Mouse (Mus musculus) erythroblast, embryonic 14.5 days (primary cell): ENCODE results near the gene Phyhd1. TPM values are rescaled to one million over a fixed set of nuclear protein-coding genes. Genes with fewer than 3 reads are reported as not detected.

Experiments used
- H3K27me3 ChIP-seq: 2 replicates; pipeline ENCODE4 v1.6.1; 2012; ENCODE audit warnings: inconsistent platforms; ENCODE audit not compliant: control insufficient read depth
- H3K36me3 ChIP-seq: 2 replicates; pipeline ENCODE4 v1.6.1; 2012; ENCODE audit warnings: mild to moderate bottlenecking, inconsistent platforms; ENCODE audit not compliant: control insufficient read depth
- H3K4me1 ChIP-seq: 2 replicates; pipeline ENCODE4 v1.6.1; 2012; ENCODE audit warnings: inconsistent platforms; ENCODE audit not compliant: control insufficient read depth
- H3K4me3 ChIP-seq: replicated peaks from 2 replicates; pipeline ENCODE3; 2012; ENCODE audit warnings: moderate library complexity, mild to moderate bottlenecking, inconsistent platforms
- H3K9me3 ChIP-seq: 2 replicates; pipeline ENCODE4 v1.6.1; 2012; ENCODE audit warnings: low read length, inconsistent platforms, mixed read lengths; ENCODE audit not compliant: control insufficient read depth
- GATA1 ChIP-seq: IDR thresholded peaks from 2 replicates; pipeline ENCODE4 v1.6.1; 2012; ENCODE audit warnings: low read length, inconsistent platforms, mixed read lengths
- TAL1 ChIP-seq: IDR thresholded peaks from 3 replicates; pipeline ENCODE4 v1.6.1; 2012; ENCODE audit warnings: low read length, inconsistent platforms, mixed read lengths
- polyA plus RNA-seq: library from polyadenylated mRNA; stranded (reverse); fragments of >175 nt; gene quantifications from 2 replicates; pipeline ENCODE4 v1.2.3, GENCODE M21; 2012

Gene Phyhd1
- polyA plus RNA-seq, 1 experiment = 0.06 TPM

DNA sequence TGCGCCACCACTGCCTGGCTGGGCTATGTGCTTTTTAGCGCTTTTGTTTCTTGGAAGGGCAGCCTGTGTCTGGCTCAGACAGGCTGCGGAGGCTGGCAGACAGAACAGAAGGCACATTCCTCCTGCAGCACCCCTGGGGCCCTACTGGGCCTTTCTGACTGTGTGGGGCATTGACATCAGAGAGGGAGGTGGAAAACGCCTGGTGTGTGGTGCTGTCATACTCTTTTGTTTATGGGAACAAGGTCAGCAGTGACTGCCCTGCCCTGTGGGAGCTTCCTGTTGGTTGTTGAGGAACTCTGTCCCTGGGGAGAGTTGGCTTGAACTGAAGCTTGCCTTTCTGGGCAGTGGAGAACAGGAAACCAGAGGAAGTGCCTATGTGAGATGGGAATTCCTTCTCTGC lies 23.5 kb upstream of the Phyhd1 start:
- Histone ChIP-seq H3K9me3 (no peaks in the 10 kb centered on the region), H3K27me3 (no peaks in the 10 kb centered on the region), H3K4me1 (peaks cover 48% of the 10 kb centered on the region), H3K4me3 (no peak overlapping the region), H3K36me3 (peaks cover 82% of the 10 kb centered on the region)
- no peak for TF ChIP-seq TAL1
- no peak for TF ChIP-seq GATA1

DNA sequence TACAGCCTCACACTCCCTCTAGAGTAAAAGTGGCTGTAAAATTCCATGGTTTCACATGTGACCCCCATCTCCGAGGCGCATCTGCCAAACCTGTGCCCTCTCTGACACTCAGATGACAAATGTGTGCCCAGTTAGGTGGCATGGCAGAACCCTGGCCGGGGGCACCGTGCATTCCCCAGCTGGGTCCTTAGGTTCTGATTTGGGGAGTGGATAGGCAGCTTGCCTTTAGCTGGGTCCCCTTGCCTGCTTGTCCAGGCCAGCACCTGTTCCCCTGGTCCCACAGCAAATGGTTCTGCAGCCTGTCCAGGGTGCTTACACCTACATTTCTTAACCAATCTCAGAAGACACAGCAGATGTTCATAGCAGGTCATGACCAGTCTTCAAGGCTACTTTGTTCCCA lies 22.6 kb upstream of the Phyhd1 start:
- H3K36me3 ChIP-seq = peaks cover 91% of the 10 kb centered on the region
- H3K4me1 ChIP-seq = peaks cover 42% of the 10 kb centered on the region
- no peak for TF ChIP-seq TAL1
- no peak for TF ChIP-seq GATA1
- H3K4me3 ChIP-seq = no peak overlapping the region
- no peaks in the 10 kb centered on the region for H3K27me3 ChIP-seq
- no peaks in the 10 kb centered on the region for H3K9me3 ChIP-seq

DNA sequence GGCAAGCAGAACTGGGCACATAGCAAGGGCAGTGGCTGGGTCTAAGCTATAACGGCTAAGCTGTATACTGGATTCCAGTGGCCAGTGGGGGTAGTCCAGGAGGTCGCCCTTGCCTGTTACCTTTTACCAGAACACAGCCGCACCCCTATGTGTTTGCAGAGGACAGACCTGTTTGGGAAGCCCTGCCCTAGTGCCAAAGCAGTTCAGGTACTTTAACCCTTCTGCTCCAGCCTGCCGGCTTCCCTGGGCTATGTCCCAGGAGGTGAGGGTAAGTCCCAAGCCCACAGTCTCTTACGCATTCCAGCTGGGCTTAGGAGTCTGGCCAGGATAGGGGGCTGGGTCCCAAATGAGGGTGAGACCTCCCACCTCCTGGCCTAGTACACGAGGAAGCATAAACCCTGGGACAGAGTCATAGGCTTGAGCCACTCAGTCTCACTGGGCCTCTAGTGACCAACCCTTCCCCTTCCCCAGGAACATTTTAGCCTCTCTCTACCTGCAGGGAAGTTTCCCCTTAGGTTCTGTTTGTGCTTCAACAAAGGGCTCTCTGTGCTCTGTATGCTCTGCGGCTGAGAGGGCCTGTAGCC lies 21.3 kb upstream of the Phyhd1 start:
- no peak overlapping the region for H3K4me3 ChIP-seq
- H3K4me1 ChIP-seq = peaks cover 32% of the 10 kb centered on the region
- no peaks in the 10 kb centered on the region for H3K27me3 ChIP-seq
- TF ChIP-seq TAL1 = no peak
- no peak for TF ChIP-seq GATA1
- no peaks in the 10 kb centered on the region for H3K9me3 ChIP-seq
- peaks cover 96% of the 10 kb centered on the region for H3K36me3 ChIP-seq

DNA sequence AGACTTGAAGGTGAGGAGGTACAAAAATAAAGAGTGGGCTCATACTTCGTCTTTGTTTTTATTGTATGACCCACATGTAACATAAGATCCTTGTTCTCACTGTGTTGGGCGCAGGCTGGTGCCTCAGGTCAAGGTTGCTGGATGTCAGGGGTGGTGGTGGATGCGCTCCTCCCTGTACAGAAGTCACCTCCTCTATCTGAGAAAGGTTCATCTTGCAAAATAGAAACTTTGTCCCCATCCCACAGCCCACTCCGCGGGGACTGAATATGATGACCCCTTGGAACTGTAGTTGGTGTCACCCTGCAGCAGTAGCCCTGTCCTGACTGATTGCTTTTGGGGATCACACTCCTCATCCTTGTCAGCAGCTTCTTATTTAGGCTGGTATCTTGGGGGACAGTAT lies 19.0 kb upstream of the Phyhd1 start:
- Histone ChIP-seq H3K36me3 (peaks cover 92% of the 10 kb centered on the region), H3K9me3 (no peaks in the 10 kb centered on the region), H3K4me1 (peaks cover 32% of the 10 kb centered on the region), H3K4me3 (no peak overlapping the region), H3K27me3 (no peaks in the 10 kb centered on the region)
- TF ChIP-seq TAL1 = no peak
- no peak for TF ChIP-seq GATA1

DNA sequence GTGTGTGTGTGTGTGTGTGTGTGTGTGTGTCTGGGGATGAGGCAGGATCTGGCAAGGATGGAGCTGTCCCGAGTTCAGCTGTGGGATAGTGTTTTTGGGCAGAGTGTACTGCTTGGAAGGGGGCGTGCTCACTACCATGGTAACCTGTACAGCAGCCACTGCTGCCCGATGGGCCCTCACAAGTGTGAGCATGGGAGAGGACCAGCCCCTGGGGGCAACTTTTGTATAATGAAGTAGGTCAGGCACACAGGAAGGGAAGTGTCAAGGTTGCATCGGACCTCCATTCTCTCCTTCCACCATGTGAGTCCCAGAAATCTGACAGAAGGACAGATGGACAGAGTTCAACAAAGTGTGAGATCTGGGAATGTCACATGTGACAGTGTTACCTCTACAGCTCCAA lies 18.3 kb upstream of the Phyhd1 start:
- H3K9me3 ChIP-seq = no peaks in the 10 kb centered on the region
- TF ChIP-seq TAL1 (no peak), GATA1 (no peak)
- H3K36me3 ChIP-seq = peaks cover 92% of the 10 kb centered on the region
- peaks cover 35% of the 10 kb centered on the region for H3K4me1 ChIP-seq
- no peaks in the 10 kb centered on the region for H3K27me3 ChIP-seq
- no peak overlapping the region for H3K4me3 ChIP-seq

DNA sequence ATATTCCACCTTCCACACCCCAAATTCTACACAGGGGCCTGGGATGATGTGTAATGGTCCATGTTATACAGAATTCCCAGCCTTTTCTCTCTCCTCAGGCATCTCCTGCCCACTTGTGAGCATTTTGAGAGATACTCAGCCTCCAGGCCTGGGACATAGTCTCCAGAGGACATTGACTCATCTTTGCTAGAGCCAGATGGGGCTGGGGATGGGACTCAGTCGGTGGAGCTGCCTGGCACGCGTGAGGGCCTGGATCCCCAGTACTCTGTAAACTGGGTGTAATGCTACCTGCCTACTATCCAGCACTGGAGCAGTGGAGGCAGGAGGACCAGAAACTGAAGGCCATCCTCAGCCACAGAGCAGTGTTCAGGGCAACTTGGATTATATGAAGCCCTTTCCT lies 16.8 kb upstream of the Phyhd1 start:
- TF ChIP-seq TAL1 (no peak), GATA1 (no peak)
- Histone ChIP-seq H3K36me3 (peaks cover 92% of the 10 kb centered on the region), H3K4me1 (peaks cover 34% of the 10 kb centered on the region), H3K4me3 (no peak overlapping the region), H3K27me3 (no peaks in the 10 kb centered on the region), H3K9me3 (no peaks in the 10 kb centered on the region)

DNA sequence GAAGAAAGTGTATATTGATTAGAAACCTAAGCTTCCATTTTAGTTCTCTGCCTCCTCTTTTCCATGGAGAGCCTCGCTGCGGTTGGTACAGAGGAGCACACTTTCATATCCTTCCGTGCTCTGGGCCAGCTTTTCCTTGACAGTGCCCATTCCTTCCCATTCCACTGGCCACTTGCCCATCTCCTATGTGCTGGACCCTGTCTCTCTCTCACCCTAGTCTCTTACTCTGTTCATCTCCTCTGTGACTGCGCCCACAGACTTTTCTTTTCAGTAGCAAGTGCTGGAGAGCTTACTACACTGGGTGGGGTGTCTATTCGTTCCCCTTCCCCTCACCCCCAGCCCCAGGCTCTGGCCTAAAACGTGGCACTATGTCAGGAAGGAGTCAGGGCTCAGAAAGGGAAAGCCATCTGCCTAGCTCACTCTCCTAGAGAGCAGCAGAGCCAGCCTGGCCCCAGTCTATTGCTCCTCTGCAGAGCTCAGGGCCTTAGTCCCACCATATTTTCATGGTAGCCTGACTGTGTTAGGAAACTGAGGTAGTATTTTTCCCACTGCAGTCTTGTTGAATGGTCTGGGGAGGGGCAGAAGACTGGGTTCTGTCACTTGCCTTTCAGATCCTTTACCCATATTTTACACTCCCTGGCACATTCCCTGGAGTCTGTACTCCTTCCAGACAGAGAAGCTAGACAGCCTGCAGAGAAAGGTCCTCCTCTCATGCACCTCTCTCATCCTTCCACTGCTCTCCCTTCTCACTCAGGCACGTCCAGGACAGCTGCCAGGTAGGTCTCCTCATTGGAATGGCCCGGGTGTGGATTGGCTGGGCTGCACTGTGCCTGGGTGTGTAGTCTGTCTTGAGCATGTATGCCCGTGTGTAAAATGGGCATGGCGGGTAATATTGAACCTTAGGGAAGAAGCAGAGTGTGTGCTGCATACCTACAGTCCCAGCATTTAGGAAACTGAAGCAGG lies 15.6 kb upstream of the Phyhd1 start:
- Histone ChIP-seq H3K4me1 (peaks cover 30% of the 10 kb centered on the region), H3K36me3 (peaks cover 94% of the 10 kb centered on the region), H3K4me3 (no peak overlapping the region), H3K9me3 (no peaks in the 10 kb centered on the region), H3K27me3 (no peaks in the 10 kb centered on the region)
- TF ChIP-seq GATA1 = no peak
- TF ChIP-seq TAL1 = no peak

DNA sequence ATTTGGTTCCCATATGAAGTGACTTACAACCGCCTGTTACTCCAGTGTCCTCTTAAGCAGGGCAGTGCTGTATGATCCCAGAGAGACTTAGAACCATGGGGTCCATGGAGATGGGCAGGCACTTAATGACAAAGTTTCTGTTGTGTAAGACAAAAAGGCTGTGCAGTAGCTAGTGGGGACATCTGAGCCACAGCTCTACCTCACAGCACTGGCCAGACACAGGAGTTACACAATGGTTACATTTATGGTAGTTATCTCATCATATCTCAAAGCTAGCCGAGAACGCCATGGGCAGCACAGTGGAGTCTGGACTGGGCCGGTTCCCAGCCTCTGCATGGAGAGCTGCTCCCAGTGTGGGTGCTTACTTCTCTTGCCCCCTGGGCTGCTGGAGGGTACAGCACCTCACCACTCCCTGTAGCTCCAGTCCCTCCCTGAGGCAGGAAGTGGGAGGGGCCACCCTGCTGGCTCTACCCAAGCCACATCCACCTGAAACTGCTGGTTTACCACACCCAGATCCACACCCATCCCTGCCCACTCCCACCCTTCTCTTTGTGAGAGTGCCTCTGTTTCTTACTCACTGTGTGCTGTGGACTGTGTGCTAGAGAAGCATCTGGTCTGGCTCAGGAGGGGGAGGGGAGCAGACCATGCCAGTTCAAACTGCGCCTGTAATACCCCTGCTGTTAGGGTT lies 14.4 kb upstream of the Phyhd1 start:
- peaks cover 27% of the 10 kb centered on the region for H3K4me1 ChIP-seq
- TF ChIP-seq TAL1 (no peak), GATA1 (no peak)
- no peaks in the 10 kb centered on the region for H3K27me3 ChIP-seq
- H3K9me3 ChIP-seq = peaks cover 9% of the 10 kb centered on the region
- H3K4me3 ChIP-seq = no peak overlapping the region
- H3K36me3 ChIP-seq = peaks cover 94% of the 10 kb centered on the region

DNA sequence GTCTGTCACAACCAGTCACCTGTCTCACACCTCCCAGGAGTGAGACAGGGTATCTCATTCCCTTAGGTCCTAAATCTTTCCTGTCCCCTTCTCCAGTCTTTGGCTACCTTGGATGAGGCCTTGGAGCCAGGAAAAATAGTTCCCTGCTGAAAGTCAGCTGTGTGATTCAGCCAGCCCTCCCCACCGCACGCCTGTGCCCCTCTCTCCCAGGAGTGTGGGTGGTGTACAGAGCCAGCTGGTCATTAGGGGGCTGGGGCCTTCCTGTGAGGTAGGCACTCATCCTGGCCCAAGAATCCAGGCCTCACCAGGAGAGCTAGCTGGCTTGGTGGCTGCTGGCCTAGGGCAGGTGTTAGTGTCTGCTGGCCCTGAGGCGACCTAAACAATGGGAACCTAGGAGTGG lies 13.5 kb upstream of the Phyhd1 start:
- no peaks in the 10 kb centered on the region for H3K27me3 ChIP-seq
- peaks cover 27% of the 10 kb centered on the region for H3K4me1 ChIP-seq
- H3K9me3 ChIP-seq = peaks cover 9% of the 10 kb centered on the region
- no peak overlapping the region for H3K4me3 ChIP-seq
- TF ChIP-seq GATA1 = no peak
- peaks cover 96% of the 10 kb centered on the region for H3K36me3 ChIP-seq
